Mouse (Mus musculus) ES-Bruce4 (cell line): ENCODE measurements around the gene Cacna1a.

ENCODE experiments used
- CTCF ChIP-seq: IDR thresholded peaks from one replicate; pipeline ENCODE4 v1.8.1; 2011; ENCODE audit warnings: low read depth, low read length
- EP300 ChIP-seq: IDR thresholded peaks from 2 replicates; pipeline ENCODE4 v1.6.1; 2011; ENCODE audit warnings: low read depth, low read length; ENCODE audit not compliant: insufficient read depth
- POLR2A ChIP-seq: IDR thresholded peaks from one replicate; pipeline ENCODE4 v1.8.1; 2011; ENCODE audit warnings: low read length; ENCODE audit not compliant: insufficient read depth

- TF ChIP-seq CTCF: no peak
- no peak for TF ChIP-seq POLR2A
- TF ChIP-seq EP300: no peak
These were observed 80.8 kb downstream of the Cacna1a start for GRCm38 (mm10) chr8:84469076-84469475.
